Mouse (Mus musculus) hindbrain, postnatal 0 days (tissue): Measurements from ENCODE around the gene Tmem127. TPM values are rescaled to one million over a fixed set of nuclear protein-coding genes. Genes with fewer than 3 reads are reported as not detected.

Experiments used
- ATAC-seq: fragments of 200-750 bp; cut with Nextera tagmentation; 2 replicates; pipeline ENCODE4 v1.8.0; 2017; ENCODE audit warnings: mild to moderate bottlenecking, moderate TSS enrichment, moderate library complexity
- DNase-seq: peaks from one replicate; pipeline ENCODE4 v3.0.0-alpha.2; 2015; ENCODE audit warnings: low spot score
- H3K27ac ChIP-seq: fragments of 300-500 bp; sonication (generic); 2 replicates; pipeline ENCODE4 v1.5.1; 2014; ENCODE audit warnings: mild to moderate bottlenecking
- H3K27me3 ChIP-seq: fragments of 300-500 bp; sonication (generic); 2 replicates; pipeline ENCODE4 v1.6.1; 2014; ENCODE audit warnings: low read length, mixed read lengths; ENCODE audit not compliant: insufficient read depth
- H3K36me3 ChIP-seq: fragments of 300-500 bp; sonication (generic); 2 replicates; pipeline ENCODE4 v1.6.1; 2014; ENCODE audit warnings: low read length, mixed read lengths; ENCODE audit not compliant: insufficient read depth
- H3K4me1 ChIP-seq: fragments of 300-500 bp; sonication (generic); 2 replicates; pipeline ENCODE4 v1.6.1; 2014; ENCODE audit warnings: antibody characterized with exemption, low read length, mixed read lengths; ENCODE audit not compliant: insufficient read depth
- H3K4me2 ChIP-seq: fragments of 300-500 bp; sonication (generic); 2 replicates; pipeline ENCODE4 v1.6.1; 2014; ENCODE audit warnings: low read depth, mild to moderate bottlenecking, low read length, moderate library complexity, mixed read lengths
- H3K4me3 ChIP-seq: fragments of 300-500 bp; sonication (generic); 2 replicates; pipeline ENCODE4 v1.5.1; 2014; ENCODE audit warnings: low read length
- H3K9ac ChIP-seq: fragments of 300-500 bp; sonication (generic); replicated peaks from 2 replicates; pipeline ENCODE4 v1.6.1; 2014; ENCODE audit warnings: mild to moderate bottlenecking, low read length, moderate library complexity, mixed read lengths
- H3K9me3 ChIP-seq: fragments of 300-500 bp; sonication (generic); 2 replicates; pipeline ENCODE4 v1.6.1; 2016; ENCODE audit warnings: low read length, mixed read lengths
- CTCF ChIP-seq: IDR thresholded peaks from 2 replicates; pipeline ENCODE4 v1.5.1; 2016; ENCODE audit warnings: antibody characterized with exemption, control low read depth, low read depth
- WGBS: fragments of 180-500 bp; shearing (Covaris S2); extraction: QIAGEN DNeasy Blood & Tissue Kit; methylation state at CpG from one replicate; pipeline ENCODE4 v1.1.7; 2014; 5-methylcytosine and 5-hydroxymethylcytosine counted together
- polyA plus RNA-seq: library from polyadenylated mRNA; unstranded; fragments of >200 nt; fragmentation: Nextera tagmentation; extraction: Ambion mirVana; gene quantifications from 2 replicates; pipeline ENCODE4 v1.2.1, GENCODE M21; 2015
- total RNA-seq: library from RNA; depleted of rRNA; stranded (reverse); fragments of >200 nt; gene quantifications from 2 replicates; pipeline ENCODE4 v1.2.3, GENCODE M21; 2014

The Tmem127 gene
- total and polyA plus RNA-seq, 2 experiments from 2014 or later = 76.1 to 169 TPM

DNA sequence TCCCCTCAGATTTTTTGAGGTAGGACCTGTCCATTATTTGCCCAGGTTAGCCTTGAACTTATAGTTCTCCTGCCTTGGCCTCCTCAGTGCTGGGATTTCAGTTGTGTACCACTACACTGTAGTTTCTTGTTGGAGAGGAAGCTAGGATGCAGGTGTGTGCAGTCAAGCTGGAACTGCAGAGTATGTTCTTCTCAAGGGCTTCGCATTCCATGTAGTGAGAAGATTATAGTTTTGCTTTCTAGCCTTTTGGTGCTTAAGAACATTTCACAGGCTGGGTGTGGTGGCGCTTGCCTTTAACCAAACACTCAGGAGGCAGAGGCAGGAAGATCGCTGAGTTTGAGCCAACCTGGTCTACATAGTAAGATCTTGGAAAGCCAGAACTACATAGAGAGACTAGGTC lies 25.1 kb downstream of the Tmem127 start:
- Histone ChIP-seq H3K4me2 (no peak overlapping the region), H3K4me3 (no peak overlapping the region), H3K9me3 (no peaks in the 10 kb centered on the region), H3K36me3 (no peaks in the 10 kb centered on the region), H3K4me1 (peaks cover 5% of the 10 kb centered on the region; the same call in 1 of the 2 replicates), H3K9ac (no peak overlapping the region), H3K27me3 (no peaks in the 10 kb centered on the region), H3K27ac (no peak overlapping the region)
- WGBS = 100% methylated on average over 3 of the region's 3 CpGs
- ATAC-seq = no peak
- TF ChIP-seq CTCF = no peak
- DNase-seq = no peak

DNA sequence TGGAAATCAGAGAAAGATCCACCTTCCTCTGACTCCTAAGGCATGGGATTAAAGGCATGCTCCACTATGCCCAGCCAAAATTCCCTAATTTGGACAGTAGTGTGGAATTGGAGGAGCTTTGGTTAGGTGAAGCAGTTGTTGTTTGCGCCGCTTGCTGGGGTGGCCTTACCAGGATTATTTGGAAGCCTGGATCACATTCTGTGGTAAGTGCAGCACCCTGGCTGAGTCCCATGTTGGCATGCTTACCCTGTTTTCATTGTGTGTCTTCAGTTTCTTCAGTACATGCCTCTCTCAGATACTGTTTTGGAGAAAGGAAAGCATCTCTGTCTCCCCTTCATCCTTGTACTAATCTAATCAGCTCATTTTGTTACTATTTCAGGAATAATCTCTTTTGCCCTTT lies 26.9 kb downstream of the Tmem127 start:
- no peaks in the 10 kb centered on the region for H3K27me3 ChIP-seq
- H3K4me3 ChIP-seq = no peak overlapping the region
- no peaks in the 10 kb centered on the region for H3K9me3 ChIP-seq
- no peak overlapping the region for H3K4me2 ChIP-seq
- H3K4me1 ChIP-seq = peaks cover 5% of the 10 kb centered on the region; the same call in 1 of the 2 replicates
- DNase-seq = no peak
- no peaks in the 10 kb centered on the region for H3K36me3 ChIP-seq
- no peak overlapping the region for H3K9ac ChIP-seq
- H3K27ac ChIP-seq = no peak overlapping the region
- ATAC-seq = no peak
- 84% methylated on average over 2 of the region's 2 CpGs for WGBS
- no peak for TF ChIP-seq CTCF

DNA sequence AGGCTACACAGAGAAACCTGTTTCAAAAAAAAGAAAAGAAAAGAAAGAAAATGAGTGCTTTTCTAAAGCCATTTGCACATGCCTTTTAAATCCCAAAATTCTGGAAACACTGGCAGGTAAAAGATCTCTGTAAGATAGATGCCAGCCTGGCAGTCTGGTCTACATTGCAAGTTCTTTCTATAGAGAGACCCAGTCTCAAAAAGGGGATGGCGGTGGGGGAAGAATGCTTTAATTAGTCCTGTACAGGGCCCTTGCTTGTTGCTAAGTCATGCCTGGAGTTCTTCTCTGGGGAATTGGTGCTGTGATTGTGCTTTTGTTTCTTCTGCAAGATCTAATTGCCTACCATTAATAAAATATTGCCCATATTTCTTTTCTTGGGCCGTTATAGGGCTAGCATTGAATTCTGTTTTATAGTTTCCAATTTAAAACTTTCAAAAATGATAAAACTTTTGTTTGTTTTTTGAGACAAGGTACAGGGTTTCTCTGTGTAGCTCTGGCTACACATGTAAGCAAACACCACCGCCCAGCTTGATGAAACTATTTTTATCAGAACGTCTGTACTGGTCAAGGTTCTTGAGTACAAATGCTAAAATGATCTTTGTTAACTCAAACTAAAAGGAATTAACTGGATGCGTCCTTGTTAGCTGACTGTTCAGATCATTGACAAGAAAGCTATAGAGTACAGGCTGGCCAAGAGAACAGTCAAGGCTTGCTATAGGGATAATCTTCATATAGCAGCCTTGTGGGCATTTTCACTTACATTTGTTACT lies 28.0 kb downstream of the Tmem127 start:
- Histone ChIP-seq H3K36me3 (no peaks in the 10 kb centered on the region), H3K27me3 (no peaks in the 10 kb centered on the region), H3K9me3 (no peaks in the 10 kb centered on the region), H3K4me2 (no peak overlapping the region), H3K4me3 (no peak overlapping the region), H3K4me1 (peaks cover 5% of the 10 kb centered on the region; the same call in 1 of the 2 replicates), H3K9ac (no peak overlapping the region), H3K27ac (no peak overlapping the region)
- 79% methylated on average over 5 of the region's 5 CpGs for WGBS
- no peak for ATAC-seq
- no peak for DNase-seq
- no peak for TF ChIP-seq CTCF

DNA sequence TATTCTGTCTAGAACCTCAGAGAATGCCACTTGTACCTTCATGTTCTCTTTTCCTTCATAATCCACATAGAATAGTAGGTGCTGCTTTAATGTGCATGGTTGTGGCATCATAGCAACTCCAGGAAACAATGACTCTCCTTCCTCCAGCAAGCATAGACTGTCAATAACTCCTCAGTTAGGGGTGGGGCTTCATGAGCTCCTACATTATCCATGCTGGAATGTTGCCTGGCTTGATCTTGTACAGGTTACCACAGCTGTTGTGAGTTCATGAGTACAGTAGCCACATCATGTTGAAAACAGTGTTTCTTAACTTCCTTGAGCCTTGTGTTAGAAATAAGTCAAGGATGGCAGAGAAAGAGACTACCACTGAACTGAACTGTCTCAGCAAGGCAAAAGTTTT lies 30.5 kb downstream of the Tmem127 start:
- Histone ChIP-seq H3K4me1 (no peaks in the 10 kb centered on the region), H3K4me3 (no peak overlapping the region), H3K9ac (no peak overlapping the region), H3K9me3 (no peaks in the 10 kb centered on the region), H3K36me3 (no peaks in the 10 kb centered on the region), H3K4me2 (no peak overlapping the region), H3K27me3 (no peaks in the 10 kb centered on the region), H3K27ac (no peak overlapping the region)
- no peak for DNase-seq
- TF ChIP-seq CTCF = no peak
- no peak for ATAC-seq

DNA sequence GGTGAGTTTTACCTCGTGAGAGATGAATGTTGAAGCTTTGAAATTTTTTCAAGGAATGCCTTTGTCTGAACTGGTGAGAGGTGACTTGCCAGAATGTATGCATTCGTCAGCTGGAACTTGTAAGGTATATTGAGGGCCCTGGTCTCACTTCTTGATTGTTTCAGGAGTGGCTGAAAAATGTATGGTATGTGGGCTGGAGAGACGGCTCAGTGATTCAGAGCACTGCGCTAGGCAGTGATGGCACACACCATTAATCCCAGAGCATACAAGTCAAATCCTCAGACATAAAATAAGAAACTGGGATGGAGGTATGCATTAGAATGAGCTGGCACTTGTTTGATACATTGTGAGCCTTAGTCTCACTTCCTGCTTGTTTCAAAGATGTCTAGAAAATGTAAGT lies 44.5 kb downstream of the Tmem127 start:
- no peak overlapping the region for H3K4me3 ChIP-seq
- H3K27me3 ChIP-seq = no peaks in the 10 kb centered on the region
- DNase-seq = no peak
- no peak overlapping the region for H3K9ac ChIP-seq
- TF ChIP-seq CTCF = no peak
- no peak overlapping the region for H3K27ac ChIP-seq
- peaks cover 53% of the 10 kb centered on the region for H3K36me3 ChIP-seq
- no peak overlapping the region for H3K4me2 ChIP-seq
- no peak for ATAC-seq
- no peaks in the 10 kb centered on the region for H3K4me1 ChIP-seq
- no peaks in the 10 kb centered on the region for H3K9me3 ChIP-seq
- 88% methylated on average over 4 of the region's 4 CpGs for WGBS

DNA sequence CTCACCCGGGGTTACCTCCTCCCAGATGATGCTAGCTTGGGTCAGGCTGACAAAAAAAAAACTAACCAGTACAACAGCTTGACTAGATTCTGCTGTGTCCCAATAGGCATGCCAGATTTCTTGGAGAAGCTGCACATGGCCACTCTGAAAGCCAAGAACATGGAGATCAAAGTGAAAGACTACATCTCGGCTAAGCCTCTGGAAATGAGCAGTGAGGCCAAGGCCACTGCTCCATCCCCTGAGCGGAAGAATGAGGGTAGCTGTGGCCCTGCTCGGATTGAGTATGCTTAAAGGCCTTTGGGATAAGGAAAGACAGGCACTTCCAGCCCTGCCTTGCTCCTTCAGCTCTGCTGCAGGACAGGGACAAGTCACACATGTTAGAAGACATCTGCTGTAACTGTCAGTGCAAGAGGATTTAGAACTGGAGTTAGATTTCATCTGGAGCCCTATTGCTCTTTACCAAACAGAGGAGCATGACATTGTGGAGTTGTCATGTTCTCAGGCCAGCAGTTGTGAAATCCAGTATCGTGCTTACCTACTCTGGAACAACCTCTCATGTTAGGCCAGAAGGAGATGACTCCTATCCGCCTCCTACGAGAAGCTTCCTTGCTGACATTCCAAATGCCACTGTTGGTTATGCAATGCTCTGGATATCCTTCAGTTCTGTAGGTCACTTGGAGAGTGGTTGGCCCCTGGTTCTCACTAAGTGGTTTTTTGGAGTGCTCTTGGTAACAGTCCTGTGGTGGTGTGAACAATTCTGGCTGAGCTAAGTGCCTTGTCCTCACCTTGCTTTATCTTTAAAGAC lies 49.5 kb downstream of the Tmem127 start:
- no peak for ATAC-seq
- Histone ChIP-seq H3K4me1 (no peaks in the 10 kb centered on the region), H3K4me2 (no peak overlapping the region), H3K9ac (no peak overlapping the region), H3K4me3 (no peak overlapping the region), H3K36me3 (peaks cover 66% of the 10 kb centered on the region), H3K27me3 (no peaks in the 10 kb centered on the region), H3K9me3 (no peaks in the 10 kb centered on the region), H3K27ac (no peak overlapping the region)
- TF ChIP-seq CTCF = no peak
- WGBS = 89% methylated on average over 7 of the region's 7 CpGs
- no peak for DNase-seq

DNA sequence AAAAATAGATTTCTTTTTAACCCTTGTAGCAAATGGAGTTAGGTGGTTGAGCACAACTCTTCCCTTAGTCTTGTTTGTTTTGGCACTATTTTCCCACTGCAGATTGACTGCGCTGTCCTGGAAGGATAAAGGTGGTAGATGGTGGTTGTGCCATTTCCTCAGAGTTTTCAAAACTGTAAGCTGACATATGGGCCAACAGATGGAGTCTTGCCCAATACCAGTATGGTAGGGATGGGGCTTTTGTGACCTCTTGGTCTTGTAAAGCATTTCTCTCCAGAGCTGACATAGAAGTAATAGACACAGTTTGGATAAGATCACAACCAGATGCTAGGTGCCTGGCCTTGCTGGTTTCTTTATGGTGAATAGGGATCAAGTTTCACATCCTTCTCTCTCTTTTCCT lies 50.3 kb downstream of the Tmem127 start:
- ATAC-seq = no peak
- Histone ChIP-seq H3K27ac (no peak overlapping the region), H3K9ac (no peak overlapping the region), H3K4me3 (no peak overlapping the region), H3K36me3 (peaks cover 63% of the 10 kb centered on the region), H3K9me3 (no peaks in the 10 kb centered on the region), H3K4me1 (no peaks in the 10 kb centered on the region), H3K27me3 (no peaks in the 10 kb centered on the region), H3K4me2 (no peak overlapping the region)
- no peak for TF ChIP-seq CTCF
- WGBS = 97% methylated on average over 1 of the region's 1 CpGs
- DNase-seq = no peak
